Mouse (Mus musculus) erythroblast, embryonic 14.5 days (primary cell): ENCODE measurements around the gene Aqp9.

ENCODE experiments used
- GATA1 ChIP-seq: IDR thresholded peaks from 2 replicates; pipeline ENCODE4 v1.6.1; 2012; ENCODE audit warnings: low read length, inconsistent platforms, mixed read lengths
- TAL1 ChIP-seq: IDR thresholded peaks from 3 replicates; pipeline ENCODE4 v1.6.1; 2012; ENCODE audit warnings: low read length, inconsistent platforms, mixed read lengths

- TF ChIP-seq GATA1 (no peak), TAL1 (no peak)
These were observed 7.2 kb upstream of the Aqp9 start for GRCm38 (mm10) chr9:71175686-71176085.
